Mouse (Mus musculus): Measurements from ENCODE around the gene Hmgb1. TPM values are rescaled to one million over a fixed set of nuclear protein-coding genes. Genes with fewer than 3 reads are reported as not detected.
A peak's percentile ranks its signal among the peaks of the same experiment; 100 is the strongest.

Gene Hmgb1
- total RNA-seq (2021) = 100 to 1,000 TPM; 128 to 136 TPM
- long read RNA-seq, experiment 1, transcript Hmgb1-203 (4 exons, 1,720 nt) = minor isoform, 12 of 343 reads
- long read RNA-seq, experiment 1, transcript Hmgb1-201 (5 exons, 2,838 nt) = major isoform, 284 of 343 reads
- long read RNA-seq, experiment 1, transcript Hmgb1-202 (5 exons, 1,092 nt) = minor isoform, 6 of 343 reads
- long read RNA-seq, experiment 1, partial matches to known transcripts = 9 of 343 reads
- long read RNA-seq, experiment 1, other reads (novel, unspliced or antisense) = 30 of 343 reads
- long read RNA-seq, experiment 2, transcript Hmgb1-201 (5 exons, 2,838 nt) = major isoform, 197 of 244 reads
- long read RNA-seq, experiment 2, transcript Hmgb1-203 (4 exons, 1,720 nt) = minor isoform, 11 of 244 reads
- long read RNA-seq, experiment 2, partial matches to known transcripts = 0 of 244 reads
- long read RNA-seq, experiment 2, other reads (novel, unspliced or antisense) = 35 of 244 reads

- peak; percentile 96 to 98 for DNase-seq (ENCODE audit: low spot score in 2 of 2)
Measured at GRCm38 (mm10) chr5:149184104-149184843, at the start of gene Hmgb1, which contains the start of gene Uspl1. Gene Hmgb1 (minus strand): TSS chr5:149184489. Gene Uspl1 (plus strand): TSS chr5:149184350.

DNA sequence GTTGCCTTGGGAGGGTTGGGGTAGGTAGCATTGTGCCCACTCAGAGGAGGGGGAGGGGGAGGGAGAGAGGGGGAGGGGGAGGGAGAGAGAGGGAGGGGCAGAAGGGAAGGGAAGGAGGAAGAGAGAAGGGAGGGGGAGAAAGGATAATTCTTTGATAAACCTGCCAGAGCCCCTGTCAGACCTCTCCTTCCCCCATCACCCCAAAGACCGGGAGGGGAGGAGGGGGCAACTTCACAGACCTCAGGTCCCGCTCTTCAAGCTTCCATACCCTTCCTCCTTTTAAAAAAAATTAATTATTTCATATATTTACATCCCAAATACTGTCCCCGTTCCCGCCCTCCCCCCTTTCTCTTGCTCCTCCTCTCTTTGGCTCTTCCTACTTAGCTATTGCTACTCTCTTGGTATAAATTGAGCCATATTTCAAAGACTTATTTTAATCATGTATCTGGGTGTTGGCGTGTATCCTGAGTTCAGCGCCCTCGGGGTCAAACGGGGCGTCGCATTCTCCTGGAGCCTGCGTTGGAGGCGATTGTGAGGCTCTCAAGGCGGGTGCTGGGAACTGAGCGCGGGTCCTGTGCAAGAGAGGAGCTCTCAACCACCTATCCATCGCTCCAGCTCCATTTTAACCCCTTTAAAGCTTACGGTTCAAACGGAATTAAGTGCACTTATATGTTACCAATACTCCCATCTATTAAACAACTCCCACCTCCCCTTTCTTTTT is 45.5 kb upstream of the Hmgb1 start:
- DNase-seq (ENCODE audit: low spot score in 2 of 2) = no peak

- DNase-seq (ENCODE audit: low spot score in 2 of 2) = peak; percentile 99
Measured at GRCm38 (mm10) chr5:149228700-149229618, 44.7 kb upstream of the Hmgb1 start.

GRCm38 (mm10) chr5:149224666-149225065 is 40.4 kb upstream of the Hmgb1 start:
- no peak for DNase-seq (ENCODE audit: low spot score in 2 of 2)

DNA sequence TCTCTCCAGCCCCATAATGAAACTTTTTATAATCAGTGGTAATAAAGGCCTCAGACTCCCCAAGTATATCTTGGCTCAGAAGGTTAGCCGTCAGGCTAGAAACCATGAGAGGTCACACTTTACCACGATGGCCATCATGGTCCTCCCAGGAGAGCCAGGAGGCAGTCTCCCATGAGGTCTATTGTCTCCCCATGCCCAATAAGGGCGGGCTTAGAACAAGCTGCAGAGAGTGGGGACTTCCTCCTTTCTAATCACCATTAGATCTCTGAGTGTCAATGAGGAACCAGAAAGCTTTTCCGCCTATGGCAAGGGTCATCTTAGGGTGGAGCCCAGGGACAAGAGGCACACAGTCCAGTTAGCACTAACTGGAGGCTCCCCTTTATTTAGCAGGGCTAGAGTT is 37.1 kb upstream of the Hmgb1 start:
- no peak for DNase-seq (ENCODE audit: low spot score in 2 of 2)

DNA sequence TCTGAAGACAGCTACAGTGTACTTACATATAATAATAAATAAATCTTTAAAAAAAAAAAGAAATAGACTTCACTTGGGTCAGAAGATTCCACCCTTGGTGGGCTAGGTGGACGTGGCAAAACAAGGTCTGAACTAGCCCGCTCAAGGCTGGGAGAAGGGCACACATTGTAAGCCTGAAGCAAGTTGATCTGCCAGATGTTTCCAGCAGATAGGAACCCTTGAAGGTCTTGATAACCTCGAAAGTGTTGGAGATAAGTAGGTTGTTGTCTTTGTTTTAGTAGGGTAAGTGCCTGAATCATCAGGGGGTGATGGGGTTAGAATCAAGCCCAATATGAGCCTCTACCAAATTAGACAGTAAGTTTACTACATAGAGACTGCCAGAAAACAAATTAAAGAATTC is 35.2 kb upstream of the Hmgb1 start:
- DNase-seq (ENCODE audit: low spot score in 2 of 2) = no peak

GRCm38 (mm10) chr5:149217524-149218357 is 33.5 kb upstream of the Hmgb1 start:
- no peak for DNase-seq (ENCODE audit: low spot score in 2 of 2)

DNA sequence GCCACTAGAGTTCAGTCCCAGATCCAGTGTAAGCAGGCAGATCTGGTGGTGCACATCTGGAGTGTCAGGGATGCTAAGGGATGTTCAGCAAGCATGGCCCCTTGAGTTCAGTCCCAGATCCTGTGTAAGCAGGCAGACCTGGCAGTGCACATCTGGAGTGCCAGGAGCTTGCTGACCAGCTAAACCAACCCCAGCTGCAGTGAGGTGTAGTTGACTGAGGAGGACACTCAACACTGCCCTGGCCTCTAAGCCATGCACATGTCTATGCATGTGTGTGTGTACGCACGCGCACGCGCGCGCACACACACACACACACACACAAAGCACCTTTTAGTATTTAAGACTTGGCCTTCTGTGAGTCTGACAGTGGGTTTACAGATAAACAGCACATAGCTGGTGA is 31.3 kb upstream of the Hmgb1 start:
- no peak for DNase-seq (ENCODE audit: low spot score in 2 of 2)

DNA sequence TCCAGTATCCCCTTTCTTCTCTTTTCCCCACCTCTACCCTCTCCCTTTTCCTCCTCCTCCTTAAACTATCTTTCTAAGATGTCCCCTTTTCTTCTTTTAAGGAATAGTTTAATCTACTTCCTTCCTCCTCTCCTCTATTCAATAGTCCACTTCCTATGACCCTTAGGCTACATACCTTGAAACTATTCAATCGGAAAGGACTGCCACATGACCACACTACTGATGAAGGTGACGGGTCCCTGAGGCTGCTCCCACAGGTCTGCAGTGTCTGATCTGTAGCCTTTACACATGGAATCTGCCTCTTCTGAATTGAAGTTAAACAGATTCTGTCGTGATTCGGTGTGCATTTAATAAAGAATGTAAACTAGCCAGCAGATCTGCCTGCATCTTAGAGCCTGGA is 28.5 kb upstream of the Hmgb1 start:
- no peak for DNase-seq (ENCODE audit: low spot score in 2 of 2)

DNA sequence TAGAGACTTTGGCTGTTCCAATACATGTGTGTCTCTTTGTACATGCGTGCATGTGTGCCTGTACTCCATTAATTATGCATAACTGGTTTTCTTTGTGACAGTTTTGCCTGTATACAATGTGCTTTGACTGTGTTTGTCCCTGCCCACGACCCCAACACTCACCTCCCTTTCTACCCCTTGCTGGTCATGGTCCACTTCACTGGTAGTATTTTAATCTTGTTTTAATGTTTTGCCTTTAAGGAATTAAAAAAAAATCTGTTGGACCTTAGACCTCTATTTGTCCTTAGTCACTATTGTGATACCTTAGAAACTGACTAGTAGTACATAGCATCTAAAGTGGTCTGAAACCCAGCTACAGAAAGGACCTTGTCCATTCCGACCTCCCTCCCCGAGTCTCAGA is 26.8 kb upstream of the Hmgb1 start:
- no peak for DNase-seq (ENCODE audit: low spot score in 2 of 2)

DNA sequence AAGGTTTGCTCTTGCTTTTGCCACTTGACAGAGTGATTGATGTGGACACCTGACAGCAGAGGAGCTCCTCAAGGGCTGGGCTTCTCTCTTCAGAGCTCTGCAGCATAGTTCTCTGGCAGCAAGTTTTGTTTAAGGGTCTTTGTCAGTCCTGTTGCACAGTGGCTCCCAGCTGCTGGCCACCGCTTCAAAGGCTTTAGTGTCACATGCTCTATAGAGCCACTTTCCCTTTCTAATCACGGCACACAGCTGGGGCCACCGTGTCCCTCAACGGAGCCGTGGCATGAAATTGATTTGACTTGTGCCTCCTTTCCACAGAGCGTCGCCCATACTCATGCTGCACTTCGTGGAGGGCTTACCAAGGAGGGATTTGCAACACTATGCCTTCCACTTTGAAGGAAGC is 25.0 kb upstream of the Hmgb1 start:
- DNase-seq (ENCODE audit: low spot score in 2 of 2) = no peak

- no peak for DNase-seq (ENCODE audit: low spot score in 2 of 2)
Measured at GRCm38 (mm10) chr5:149208776-149209175, 24.5 kb upstream of the Hmgb1 start.

- DNase-seq (ENCODE audit: low spot score in 2 of 2) = no peak
Measured at GRCm38 (mm10) chr5:149207661-149208060, 23.4 kb upstream of the Hmgb1 start.

- no peak for DNase-seq (ENCODE audit: low spot score in 2 of 2)
Measured at GRCm38 (mm10) chr5:149206286-149206685, 22.0 kb upstream of the Hmgb1 start.

GRCm38 (mm10) chr5:149205265-149205664 is 21.0 kb upstream of the Hmgb1 start:
- DNase-seq (ENCODE audit: low spot score in 2 of 2) = no peak

DNA sequence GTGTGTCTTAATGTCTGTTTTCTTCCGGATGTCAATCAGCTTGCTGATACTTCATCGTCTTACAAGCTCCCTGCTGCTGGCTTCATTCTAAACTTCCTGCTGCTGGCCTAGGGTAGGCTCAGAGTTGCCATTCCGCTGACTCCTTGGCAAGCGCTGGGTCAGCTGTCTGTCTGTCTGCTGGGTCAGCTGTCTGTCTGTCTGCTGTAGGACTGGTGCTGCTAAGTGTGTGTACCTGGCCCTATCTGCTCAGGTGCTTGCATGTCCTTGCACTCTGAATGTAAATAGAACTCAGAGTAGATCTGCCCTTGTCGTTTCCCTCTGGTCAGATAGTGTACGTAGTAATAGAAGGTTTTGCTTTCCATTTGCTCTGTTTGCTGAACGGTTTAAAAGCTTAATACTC is 20.5 kb upstream of the Hmgb1 start:
- no peak for DNase-seq (ENCODE audit: low spot score in 2 of 2)

- DNase-seq (ENCODE audit: low spot score in 2 of 2) = no peak
Measured at GRCm38 (mm10) chr5:149203796-149204375, 19.6 kb upstream of the Hmgb1 start.

DNA sequence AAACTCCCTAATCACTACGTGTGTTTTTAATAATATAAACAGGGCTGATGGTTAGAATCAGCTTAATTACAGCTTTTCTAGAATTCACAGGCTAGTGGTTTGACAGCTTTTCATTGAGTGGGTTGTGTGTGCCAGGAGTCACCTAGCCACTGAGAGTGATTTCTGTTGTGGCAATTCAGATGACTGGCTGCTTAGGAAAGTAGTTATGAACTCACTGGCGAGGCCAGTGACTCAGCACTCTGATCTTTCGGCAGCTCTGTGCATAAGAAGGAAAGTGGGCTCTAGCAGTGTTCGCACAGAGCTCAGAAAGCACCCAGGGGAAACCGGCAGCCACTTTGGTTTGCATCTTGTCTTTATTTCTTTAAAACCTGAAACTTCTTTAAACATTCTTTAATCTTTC is 18.7 kb upstream of the Hmgb1 start:
- DNase-seq (ENCODE audit: low spot score in 2 of 2) = no peak

GRCm38 (mm10) chr5:149198782-149199181 is 14.5 kb upstream of the Hmgb1 start:
- no peak for DNase-seq (ENCODE audit: low spot score in 2 of 2)

Measured in left cerebral cortex, adult 18-20 months (tissue).